Mouse (Mus musculus): Measurements from ENCODE around the gene Rfx7. TPM values are rescaled to one million over a fixed set of nuclear protein-coding genes. Genes with fewer than 3 reads are reported as not detected.

Rfx7 gene
- polyA plus RNA-seq (2012), result 23.8 and 30.7 TPM in 2 replicates

DNA sequence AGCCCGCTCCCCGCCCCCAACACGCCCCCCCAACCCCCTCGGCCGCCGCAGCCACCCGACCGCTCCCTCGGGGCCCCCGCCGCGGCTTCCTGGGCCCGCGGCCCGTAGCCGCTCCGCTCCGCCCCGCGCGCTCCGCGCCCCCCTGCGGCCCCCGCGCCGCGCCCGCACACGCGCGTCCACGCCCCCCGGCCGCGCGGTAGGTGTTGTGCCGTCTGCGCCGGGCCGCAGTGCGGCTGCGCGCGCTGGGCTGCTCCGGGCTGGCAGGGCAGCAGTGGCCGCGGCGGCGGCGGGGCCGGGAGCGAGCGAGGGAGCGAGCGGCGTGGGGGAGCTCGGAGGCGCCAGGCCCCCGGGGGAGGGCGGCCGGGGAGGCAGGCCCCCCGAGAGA, at the start of gene Rfx7:
Gene Rfx7, plus strand, starts transcription at position 245 of the 385 bp plus-strand sequence.
- TF ChIP-seq GATA1 (IDR thresholded peaks at IDR 0.05; ENCODE audit: low read length), result no peak

DNA sequence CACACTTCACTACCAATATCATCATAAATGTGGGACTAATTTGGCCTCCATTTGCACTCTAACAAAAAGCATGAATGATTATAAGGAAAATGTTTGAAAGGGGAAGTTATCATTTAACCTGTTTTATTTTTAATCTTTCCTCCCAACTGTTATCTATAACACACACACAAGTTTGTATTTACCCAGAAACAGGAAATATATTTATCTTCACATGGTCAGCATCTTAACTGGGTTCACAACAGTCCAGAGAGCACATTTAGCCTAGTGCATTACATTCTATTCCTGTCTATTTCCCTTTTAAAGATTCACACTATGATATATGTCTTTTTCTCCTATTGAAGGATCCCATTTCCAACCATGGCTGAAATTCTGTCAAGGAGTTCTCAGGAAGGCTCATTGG, 43.5 kb upstream of the Rfx7 start:
- TF ChIP-seq GATA1 (IDR thresholded peaks at IDR 0.05; ENCODE audit: low read length), result peak; percentile 93

DNA sequence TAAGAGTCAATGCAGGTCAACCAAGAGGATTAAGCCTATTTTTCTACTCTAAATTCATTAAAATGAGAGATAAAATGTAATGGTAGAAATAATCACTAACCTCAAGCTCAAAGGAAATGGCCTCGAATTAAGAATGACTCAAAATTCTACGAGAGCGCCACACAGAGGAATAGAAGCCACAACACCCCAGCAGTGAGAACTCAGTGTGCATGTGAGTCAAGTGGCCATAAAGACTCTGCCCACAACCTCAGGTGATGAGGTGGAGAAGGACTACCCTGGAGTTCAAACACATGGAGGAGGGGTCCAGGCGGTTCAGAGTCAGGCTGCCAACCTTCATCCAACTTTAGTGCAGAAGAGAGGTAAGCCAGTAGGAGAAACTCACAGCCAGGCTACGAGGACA, 42.9 kb upstream of the Rfx7 start:
- no peak for TF ChIP-seq GATA1 (IDR thresholded peaks at IDR 0.05; ENCODE audit: low read length)

DNA sequence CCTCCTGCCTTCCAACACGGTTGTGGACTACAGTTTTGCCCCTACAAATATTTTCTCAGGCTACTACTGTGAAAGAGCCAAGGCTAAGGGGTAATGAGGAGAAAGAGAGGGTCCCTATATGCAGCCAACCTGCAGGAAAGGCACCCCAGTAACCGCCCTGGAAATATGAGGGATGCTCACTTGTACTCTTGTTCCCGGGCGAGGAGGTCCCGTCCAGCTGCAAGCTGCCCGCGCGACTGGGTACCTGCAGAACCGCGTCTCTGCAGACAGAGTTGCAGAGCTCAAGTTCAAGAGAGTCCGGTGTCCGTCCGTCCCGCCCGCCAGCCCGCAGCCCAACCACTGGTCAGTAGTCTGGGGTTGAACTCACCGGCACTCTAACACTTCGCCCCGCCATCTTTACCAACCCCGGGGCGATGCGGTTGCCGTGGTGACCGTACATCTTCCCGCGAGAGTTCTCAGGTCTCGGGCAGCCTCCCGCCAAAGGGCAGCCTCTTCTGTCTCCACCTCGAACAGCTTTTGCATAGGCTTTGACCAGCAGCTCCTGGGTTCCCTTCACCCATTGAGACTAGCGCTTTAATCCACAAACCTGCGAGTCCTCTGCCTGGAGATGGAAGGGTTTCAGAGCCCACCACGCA, 40.4 kb upstream of the Rfx7 start:
- no peak for TF ChIP-seq GATA1 (IDR thresholded peaks at IDR 0.05; ENCODE audit: low read length)

DNA sequence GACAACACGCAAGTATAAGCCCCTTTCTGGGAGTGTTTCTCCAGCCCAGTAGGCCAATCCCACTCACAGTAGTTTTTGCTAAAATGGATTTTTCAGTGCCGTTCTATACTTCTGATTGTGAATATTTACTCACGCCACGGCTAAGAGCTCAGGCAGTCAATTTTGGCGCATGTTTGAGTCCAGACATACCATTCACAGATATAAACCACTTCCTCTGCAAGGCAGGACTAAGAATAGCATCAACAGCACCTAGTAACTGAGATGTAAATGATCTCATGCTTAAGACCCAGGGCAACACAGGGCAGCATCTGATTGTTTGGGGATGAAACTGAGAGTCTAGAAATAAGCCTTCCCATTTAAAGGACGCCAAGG, 39.9 kb upstream of the Rfx7 start, which contains the start of gene Tex9:
Gene Tex9, minus strand, starts transcription at position 19 of the 372 bp plus-strand sequence.
- TF ChIP-seq GATA1 (IDR thresholded peaks at IDR 0.05; ENCODE audit: low read length), result no peak

DNA sequence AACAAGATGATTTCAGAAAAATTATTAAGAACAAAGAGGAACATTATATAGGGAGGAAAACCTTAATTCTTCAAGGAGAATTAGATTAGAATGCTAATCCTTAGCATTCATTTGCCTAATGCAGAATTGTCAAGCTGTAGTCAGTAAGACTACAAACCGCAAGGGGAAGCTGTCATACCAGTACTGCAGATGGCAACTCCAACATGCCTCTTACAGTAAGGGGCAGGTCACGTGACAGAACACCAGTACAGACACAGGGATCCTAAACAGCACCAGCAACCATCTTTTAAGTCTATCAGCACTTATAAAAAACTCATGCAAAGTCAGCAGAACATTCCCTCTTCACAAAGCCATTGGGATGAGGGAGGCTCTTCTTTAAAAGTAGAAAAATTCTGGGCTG, 38.6 kb upstream of the Rfx7 start:
- no peak for TF ChIP-seq GATA1 (IDR thresholded peaks at IDR 0.05; ENCODE audit: low read length)

DNA sequence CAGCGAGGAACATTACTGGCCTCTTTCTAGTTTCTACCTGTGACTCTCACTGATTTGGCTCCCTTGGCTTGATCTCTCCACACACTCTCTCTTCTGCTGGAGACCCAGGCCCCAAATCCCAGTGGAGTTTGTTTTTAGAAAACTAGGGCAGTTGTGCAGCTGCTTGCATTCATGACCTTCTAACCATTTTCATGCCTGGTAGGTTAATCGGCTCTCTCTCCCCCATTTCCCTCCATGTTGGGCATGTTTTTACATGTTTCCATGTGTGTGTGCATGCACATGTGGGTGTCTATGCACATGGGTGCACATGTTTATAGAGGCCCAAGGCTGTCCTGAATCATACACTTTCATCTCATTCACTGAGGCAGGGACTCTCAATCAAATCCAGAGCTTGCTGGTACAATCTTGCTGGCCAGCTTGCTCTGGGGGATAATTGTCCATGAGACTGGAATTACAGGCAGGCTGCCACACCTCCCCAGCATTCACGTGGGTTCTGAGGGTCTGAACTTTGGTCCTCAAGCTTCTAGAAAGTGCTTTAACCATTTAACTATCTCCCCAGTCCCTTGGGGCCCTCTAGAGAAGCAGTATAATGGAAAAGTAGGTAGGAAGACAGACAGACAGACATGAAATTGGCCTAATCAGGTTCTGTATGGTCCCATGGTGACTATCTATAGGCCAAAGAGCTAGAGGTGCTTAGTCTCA, 37.9 kb upstream of the Rfx7 start:
- no peak for TF ChIP-seq GATA1 (IDR thresholded peaks at IDR 0.05; ENCODE audit: low read length)

DNA sequence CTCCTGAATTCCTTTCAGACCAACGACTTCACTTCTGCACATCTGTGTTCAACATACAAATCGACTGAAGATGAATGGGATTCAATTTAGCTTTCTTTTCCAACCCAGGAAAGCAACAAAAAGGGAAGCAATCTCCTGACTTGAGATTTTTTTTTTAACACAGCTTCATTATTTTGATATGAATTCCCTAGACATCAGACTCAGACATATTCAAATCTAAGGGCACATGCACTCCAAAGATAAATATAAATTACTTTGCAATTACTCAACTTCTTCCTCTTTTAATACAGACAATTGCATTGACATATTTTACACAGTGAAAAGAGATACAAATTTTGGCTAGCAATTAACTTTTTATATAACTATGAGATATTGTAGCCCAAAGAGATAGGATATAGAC, 35.3 kb upstream of the Rfx7 start:
- TF ChIP-seq GATA1 (IDR thresholded peaks at IDR 0.05; ENCODE audit: low read length), result no peak

DNA sequence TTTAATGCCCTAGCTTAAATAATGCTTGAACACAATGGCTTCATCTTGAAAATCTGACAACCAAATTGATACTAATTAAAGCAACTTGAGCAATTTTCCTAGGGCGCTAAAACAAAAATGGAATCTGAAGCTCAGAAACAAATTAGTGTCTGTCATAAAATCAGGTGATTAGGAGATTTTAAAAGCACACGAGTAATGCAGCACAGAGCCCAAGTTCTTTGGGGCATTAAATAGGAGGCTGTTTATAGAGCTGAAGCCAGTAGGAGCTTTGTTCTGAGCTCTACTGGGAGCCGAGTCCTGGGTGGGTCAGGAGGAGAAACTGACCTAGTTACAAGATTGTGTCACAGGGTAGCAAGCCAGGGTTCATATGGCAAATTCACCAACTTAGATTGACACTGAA, 34.9 kb upstream of the Rfx7 start:
- TF ChIP-seq GATA1 (IDR thresholded peaks at IDR 0.05; ENCODE audit: low read length), result no peak

DNA sequence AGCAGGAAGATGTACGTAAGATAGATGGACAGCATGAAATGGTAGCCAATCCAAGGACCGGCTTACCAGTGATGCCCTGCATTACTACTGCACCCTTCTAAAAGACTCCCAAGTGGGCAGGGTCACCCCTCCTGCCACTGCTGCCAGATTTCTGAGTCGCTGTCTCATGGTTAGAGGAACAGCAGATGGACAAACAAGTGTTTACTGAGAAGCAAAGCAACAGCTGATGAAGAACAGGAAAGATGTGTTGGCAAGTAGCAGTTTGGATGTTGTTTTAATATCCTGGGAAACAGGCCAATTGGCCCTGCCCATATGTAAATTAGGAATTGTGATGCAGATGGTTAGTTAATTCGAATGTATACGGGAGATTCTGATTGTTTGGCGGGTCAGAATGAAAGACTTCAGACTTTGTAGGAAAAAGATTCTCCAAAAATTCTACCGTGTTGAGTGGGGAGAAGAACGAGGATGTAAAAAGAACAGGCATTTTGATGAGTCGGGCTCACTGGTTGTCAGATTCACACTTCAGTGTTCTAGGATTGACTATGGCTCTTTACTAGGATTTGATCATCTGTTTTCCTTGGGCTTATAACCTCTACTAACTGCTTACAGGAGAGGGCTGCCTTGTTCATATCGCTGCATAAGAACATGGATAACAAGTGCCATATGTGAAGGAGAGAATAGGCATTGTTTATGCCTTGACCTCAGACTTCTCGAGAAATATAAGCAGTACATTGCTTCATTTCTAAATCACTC, 19.6 kb upstream of the Rfx7 start:
- no peak for TF ChIP-seq GATA1 (IDR thresholded peaks at IDR 0.05; ENCODE audit: low read length)

DNA sequence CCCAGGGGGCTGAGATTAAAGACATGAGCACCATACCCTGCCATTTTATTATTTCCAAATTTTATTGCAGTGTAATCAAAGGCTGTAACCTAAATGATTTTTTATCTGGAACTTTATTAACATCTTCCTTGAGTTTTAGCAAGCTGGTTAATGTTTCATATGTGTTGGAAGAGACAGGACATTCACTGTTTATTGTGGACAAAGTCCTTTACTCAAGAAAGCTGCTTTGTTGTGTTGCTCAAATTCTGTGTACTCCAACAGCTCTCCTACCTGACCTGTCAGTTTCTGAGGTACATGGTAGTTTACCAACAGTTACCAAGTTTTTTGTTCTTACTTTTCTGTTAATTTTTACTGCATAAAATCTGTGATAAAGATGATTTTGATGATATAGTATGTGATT, 16.7 kb upstream of the Rfx7 start:
- TF ChIP-seq GATA1 (IDR thresholded peaks at IDR 0.05; ENCODE audit: low read length), result no peak

DNA sequence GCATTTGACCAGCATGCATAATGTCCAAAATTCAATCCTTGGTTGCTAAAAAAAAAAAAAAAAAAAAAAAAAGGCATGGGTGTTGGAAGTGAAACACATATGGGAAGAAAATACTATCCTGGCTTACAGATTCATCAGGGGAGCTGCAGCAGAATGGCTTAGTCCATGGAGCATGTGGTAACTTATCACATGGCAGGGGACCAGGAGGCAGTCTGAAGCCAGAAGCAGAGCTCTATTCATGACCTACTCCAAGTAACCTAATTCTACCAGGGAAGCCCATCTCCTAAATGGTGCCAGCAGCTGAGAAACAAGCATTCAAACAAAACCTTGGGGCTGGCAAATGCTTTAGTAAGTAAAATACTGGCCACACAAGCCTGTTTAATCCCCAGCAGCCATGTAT, 12.8 kb upstream of the Rfx7 start:
- no peak for TF ChIP-seq GATA1 (IDR thresholded peaks at IDR 0.05; ENCODE audit: low read length)

DNA sequence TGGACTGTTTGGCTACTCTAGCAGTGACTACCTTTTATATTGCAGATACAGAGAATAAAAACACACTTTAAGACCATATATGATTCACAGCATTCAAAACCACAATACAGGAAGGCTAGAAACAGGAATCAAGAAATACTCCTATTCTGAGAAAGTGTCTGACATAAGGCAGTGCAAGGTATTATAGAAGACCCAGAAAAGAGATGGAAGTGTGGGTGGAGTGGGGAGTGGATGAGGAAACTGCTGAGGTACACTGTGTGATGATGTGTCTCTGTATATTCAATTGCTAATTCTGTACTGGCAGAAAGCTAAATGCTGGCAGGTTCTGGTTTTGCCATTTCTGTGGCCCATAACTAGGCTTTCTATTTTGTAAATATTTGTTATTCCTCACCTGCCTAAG, 11.2 kb upstream of the Rfx7 start:
- no peak for TF ChIP-seq GATA1 (IDR thresholded peaks at IDR 0.05; ENCODE audit: low read length)

DNA sequence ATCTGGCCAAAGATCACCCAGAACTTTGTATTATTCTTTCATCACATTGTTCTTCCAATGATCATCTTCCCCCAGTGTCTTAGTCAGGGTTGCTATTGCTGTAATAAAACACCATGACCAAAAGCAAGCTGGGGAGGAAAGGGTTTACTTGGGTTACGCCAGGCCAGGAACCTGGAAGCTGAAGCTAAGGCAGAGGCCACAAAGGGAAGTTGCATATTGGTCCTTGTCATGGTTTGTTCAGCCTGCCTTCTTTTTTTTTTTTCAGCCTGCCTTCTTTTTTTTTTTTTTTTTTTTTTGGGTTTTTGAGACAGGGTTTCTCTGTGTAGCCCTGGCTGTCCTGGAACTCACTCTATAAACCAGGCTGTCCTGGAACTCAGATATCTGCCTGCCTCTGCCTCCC, 5.9 kb upstream of the Rfx7 start:
- TF ChIP-seq GATA1 (IDR thresholded peaks at IDR 0.05; ENCODE audit: low read length), result no peak

DNA sequence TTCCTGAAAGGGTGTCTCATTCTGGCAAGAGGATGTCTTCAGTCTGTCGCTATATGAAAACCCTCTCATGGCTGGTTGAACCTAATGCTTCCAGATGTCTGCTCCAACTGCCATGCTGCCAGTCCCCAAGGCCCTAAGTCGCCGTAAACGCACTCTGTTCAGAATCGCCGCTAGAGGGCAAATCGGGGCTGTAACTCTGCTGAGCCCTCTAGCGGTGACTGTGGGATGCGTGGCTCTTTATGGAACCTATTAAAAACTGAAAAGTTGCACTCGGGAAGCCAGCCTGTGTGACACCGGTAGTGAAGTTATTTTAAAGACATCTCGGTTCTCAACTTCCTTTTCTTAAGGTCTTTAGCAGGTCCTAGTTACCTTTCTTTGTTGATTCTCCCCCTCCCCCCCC, 1.8 kb upstream of the Rfx7 start:
- no peak for TF ChIP-seq GATA1 (IDR thresholded peaks at IDR 0.05; ENCODE audit: low read length)

DNA sequence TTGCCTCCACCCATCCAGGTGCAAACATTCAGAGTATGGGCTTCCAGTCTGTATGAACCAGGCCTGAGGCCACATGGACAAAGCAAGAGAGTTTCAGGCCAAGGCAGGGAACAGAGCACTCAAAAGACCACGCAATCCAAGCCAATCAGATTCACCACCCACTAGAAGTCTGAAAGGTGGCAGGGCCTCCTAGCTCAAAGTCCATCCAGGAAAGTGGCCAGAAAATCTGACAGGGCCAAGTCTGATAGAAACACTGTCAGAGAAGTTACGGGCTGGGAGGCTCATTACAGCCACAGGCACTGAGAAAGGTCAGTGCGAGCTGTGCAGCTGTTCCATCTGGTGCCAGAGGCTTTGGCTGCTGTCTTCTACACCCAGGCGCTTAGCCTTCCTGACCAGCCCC, 1.2 kb upstream of the Rfx7 start:
- TF ChIP-seq GATA1 (IDR thresholded peaks at IDR 0.05; ENCODE audit: low read length), result no peak
